Comparison of ENCODE assay signal across 10 mouse cellular contexts in the genomic region with DNA sequence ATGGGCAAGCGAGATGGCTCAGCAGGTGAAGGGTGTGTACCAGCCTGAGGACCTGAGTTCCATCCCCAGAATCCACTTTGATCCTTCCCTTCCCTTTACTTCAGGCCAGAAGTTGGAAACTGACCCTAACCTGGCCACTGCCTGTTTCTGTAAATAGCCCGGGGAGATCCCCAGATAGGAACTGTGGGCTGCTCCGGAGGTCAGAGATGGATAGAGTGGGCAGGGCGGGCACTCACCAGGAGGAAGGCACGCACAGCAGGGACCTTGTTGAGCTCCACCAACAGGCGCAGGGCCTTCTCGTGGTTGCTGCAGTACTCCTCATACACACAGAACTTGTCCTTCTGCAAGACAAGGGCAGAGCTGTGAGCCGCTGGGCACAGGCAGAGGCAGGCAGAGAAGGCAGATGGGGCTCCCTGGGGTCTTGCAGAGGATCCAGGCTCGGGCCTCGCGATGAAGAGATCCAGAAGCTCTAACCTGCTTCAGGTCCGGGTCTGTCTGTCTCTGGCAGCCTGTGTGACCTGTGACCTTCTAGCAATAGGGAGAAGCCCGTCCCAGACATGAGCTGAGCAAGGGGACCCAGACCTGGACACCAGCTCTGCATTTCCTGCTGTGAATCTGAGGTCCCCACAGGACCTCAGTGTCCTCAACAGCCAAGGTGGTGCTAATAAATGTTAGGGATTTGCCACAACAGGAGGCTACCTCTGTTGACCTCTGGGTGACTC.
DNase-seq lines count a peak whose midpoint lies in the region; ATAC-seq and TF ChIP-seq lines count a peak whose summit lies in the region.
"Had no signal": no experiment of that assay in that cellular context is flagged by ENCODE, and none has a peak within 500 bp of the region (broad histone marks: within the 10 kb centered on the region; RNA-seq: fewer than 3 reads in every experiment).

No protein-coding gene starts in this region.

- no peaks in the 10 kb centered on the region for H3K27me3 ChIP-seq in forebrain, embryonic 13.5 days
- no peaks in the 10 kb centered on the region for H3K27me3 ChIP-seq in forebrain, postnatal 0 days (ENCODE audit: insufficient read depth, low read length)
- no peaks in the 10 kb centered on the region for H3K27me3 ChIP-seq in heart, embryonic 15.5 days
- no peaks in the 10 kb centered on the region for H3K27me3 ChIP-seq in liver, embryonic 11.5 days (replicated peaks; ENCODE audit: control insufficient read depth, insufficient read depth, low read length)
- no peaks in the 10 kb centered on the region for H3K27me3 ChIP-seq in liver, embryonic 12.5 days (replicated peaks)
- H3K27me3 ChIP-seq in heart, postnatal 0 days (ENCODE audit: control insufficient read depth, insufficient read depth, low read length) = no peaks in the 10 kb centered on the region
- H3K27me3 ChIP-seq: limb, embryonic 13.5 days had no signal

- peaks cover 29% of the 10 kb centered on the region for H3K36me3 ChIP-seq in forebrain, embryonic 13.5 days (ENCODE audit: poor library complexity, severe bottlenecking)
- H3K36me3 ChIP-seq in forebrain, postnatal 0 days (ENCODE audit: insufficient read depth) = 0 out of 2 replicates have a peak, but pooled peaks cover 4% of the 10 kb centered on the region
- H3K36me3 ChIP-seq in heart, embryonic 15.5 days = no peaks in the 10 kb centered on the region
- peaks cover 2% of the 10 kb centered on the region; the same call in 1 of the 2 replicates for H3K36me3 ChIP-seq in liver, embryonic 11.5 days (ENCODE audit: control insufficient read depth, insufficient read depth, low read length)
- H3K36me3 ChIP-seq in liver, embryonic 12.5 days = peaks cover 53% of the 10 kb centered on the region
- no peaks in the 10 kb centered on the region for H3K36me3 ChIP-seq in heart, postnatal 0 days (replicated peaks; ENCODE audit: control insufficient read depth, insufficient read depth, low read length)

- no peak overlapping the region for H3K9ac ChIP-seq in forebrain, embryonic 13.5 days
- H3K9ac ChIP-seq in forebrain, postnatal 0 days = no peak overlapping the region
- H3K9ac ChIP-seq in heart, embryonic 15.5 days = no peak overlapping the region
- H3K9ac ChIP-seq in liver, embryonic 11.5 days (ENCODE audit: low read depth, low read length) = no peak overlapping the region
- H3K9ac ChIP-seq in liver, embryonic 12.5 days = no peak overlapping the region
- no peak overlapping the region for H3K9ac ChIP-seq in heart, postnatal 0 days (replicated peaks; ENCODE audit: low read depth, low read length)
- H3K9ac ChIP-seq: limb, embryonic 13.5 days had no signal

- 0 out of 2 replicates have a peak overlapping the region, but pooled peaks have one; percentile 6 for H3K27ac ChIP-seq in forebrain, embryonic 13.5 days
- no peak overlapping the region for H3K27ac ChIP-seq in forebrain, postnatal 0 days (ENCODE audit: low read depth, low read length)
- H3K27ac ChIP-seq in heart, embryonic 15.5 days = peak overlapping the region; percentile 50
- H3K27ac ChIP-seq in liver, embryonic 11.5 days (ENCODE audit: low read depth, low read length) = peak overlapping the region; percentile 28; the same call in 1 of the 2 replicates
- H3K27ac ChIP-seq in liver, embryonic 12.5 days = no peak overlapping the region
- peak overlapping the region; percentile 11; the same call in 1 of the 2 replicates for H3K27ac ChIP-seq in heart, postnatal 0 days (ENCODE audit: low read depth)
- H3K27ac ChIP-seq: limb, embryonic 13.5 days had no signal

- H3K4me3 ChIP-seq in forebrain, embryonic 13.5 days = no peak overlapping the region
- no peak overlapping the region for H3K4me3 ChIP-seq in forebrain, postnatal 0 days (ENCODE audit: low read depth, low read length)
- H3K4me3 ChIP-seq in heart, embryonic 15.5 days = no peak overlapping the region
- no peak overlapping the region for H3K4me3 ChIP-seq in liver, embryonic 11.5 days (ENCODE audit: low read depth, low read length)
- no peak overlapping the region for H3K4me3 ChIP-seq in liver, embryonic 12.5 days
- H3K4me3 ChIP-seq in heart, postnatal 0 days (ENCODE audit: low read depth, low read length) = no peak overlapping the region
- H3K4me3 ChIP-seq: limb, embryonic 13.5 days had no signal

- no peak for TF ChIP-seq CTCF in forebrain, postnatal 0 days (IDR thresholded peaks at IDR 0.05; ENCODE audit: low read depth)
- TF ChIP-seq CTCF in heart, postnatal 0 days (IDR thresholded peaks at IDR 0.05; ENCODE audit: low read depth) = no peak

- H3K9me3 ChIP-seq in forebrain, embryonic 13.5 days (replicated peaks) = no peaks in the 10 kb centered on the region
- H3K9me3 ChIP-seq in forebrain, postnatal 0 days (ENCODE audit: low read length) = no peaks in the 10 kb centered on the region
- no peaks in the 10 kb centered on the region for H3K9me3 ChIP-seq in heart, embryonic 15.5 days (replicated peaks)
- H3K9me3 ChIP-seq in liver, embryonic 11.5 days (ENCODE audit: control insufficient read depth, low read length) = no peaks in the 10 kb centered on the region
- no peaks in the 10 kb centered on the region for H3K9me3 ChIP-seq in liver, embryonic 12.5 days (replicated peaks)
- H3K9me3 ChIP-seq in heart, postnatal 0 days (replicated peaks; ENCODE audit: control insufficient read depth, low read length) = no peaks in the 10 kb centered on the region
- H3K9me3 ChIP-seq: limb, embryonic 13.5 days had no signal

- intact Hi-C loops in heart, postnatal 36 days (cut with DNase I) = no loop called here

- no peak for TF ChIP-seq EP300 in heart, postnatal 0 days (IDR thresholded peaks at IDR 0.05; ENCODE audit: low read depth)

- no peak overlapping the region for H3K4me2 ChIP-seq in forebrain, embryonic 13.5 days
- no peak overlapping the region for H3K4me2 ChIP-seq in forebrain, postnatal 0 days (ENCODE audit: low read depth)
- H3K4me2 ChIP-seq in heart, embryonic 15.5 days = no peak overlapping the region
- H3K4me2 ChIP-seq in liver, embryonic 11.5 days = no peak overlapping the region
- no peak overlapping the region for H3K4me2 ChIP-seq in liver, embryonic 12.5 days
- H3K4me2 ChIP-seq in heart, postnatal 0 days (ENCODE audit: low read depth, low read length) = no peak overlapping the region
- H3K4me2 ChIP-seq: limb, embryonic 13.5 days had no signal

- H3K4me1 ChIP-seq in forebrain, embryonic 13.5 days = peaks cover 29% of the 10 kb centered on the region
- H3K4me1 ChIP-seq in forebrain, postnatal 0 days (ENCODE audit: insufficient read depth) = no peaks in the 10 kb centered on the region; the same call in 1 of the 2 replicates
- H3K4me1 ChIP-seq in heart, embryonic 15.5 days (replicated peaks) = peaks cover 12% of the 10 kb centered on the region
- H3K4me1 ChIP-seq in liver, embryonic 11.5 days (replicated peaks; ENCODE audit: control insufficient read depth, insufficient read depth, low read length) = peaks cover 3% of the 10 kb centered on the region
- H3K4me1 ChIP-seq in liver, embryonic 12.5 days = peaks cover 12% of the 10 kb centered on the region; the same call in 1 of the 2 replicates
- no peaks in the 10 kb centered on the region for H3K4me1 ChIP-seq in heart, postnatal 0 days (ENCODE audit: control insufficient read depth, insufficient read depth)
- H3K4me1 ChIP-seq: limb, embryonic 13.5 days had no signal

- no peak for DNase-seq in forebrain, postnatal 0 days
- DNase-seq in heart, postnatal 36 days = no peak
- no peak for DNase-seq in liver, embryonic 11.5 days (ENCODE audit: low spot score)
- DNase-seq in heart, postnatal 0 days (ENCODE audit: low spot score) = no peak
- no peak for DNase-seq in urinary bladder, postnatal 36 days (ENCODE audit: low spot score in 2 of 2)
- DNase-seq: cerebellum, postnatal 25 days had no signal

- ATAC-seq in forebrain, embryonic 13.5 days = no peak
- no peak for ATAC-seq in forebrain, postnatal 0 days
- no peak for ATAC-seq in heart, embryonic 15.5 days (replicated peaks; ENCODE audit: insufficient number of reproducible peaks, insufficient read depth, low FRiP score, low read depth)
- no peak for ATAC-seq in liver, embryonic 11.5 days (replicated peaks; ENCODE audit: low FRiP score)
- no peak for ATAC-seq in liver, embryonic 12.5 days
- no peak for ATAC-seq in heart, postnatal 0 days (ENCODE audit: insufficient read depth, low read depth)

- 86% methylated on average over 13 of the region's 13 CpGs for WGBS in forebrain, embryonic 13.5 days
- WGBS in forebrain, postnatal 0 days = 91% methylated on average over 13 of the region's 13 CpGs
- WGBS in heart, embryonic 15.5 days = 63% methylated on average over 13 of the region's 13 CpGs
- WGBS in liver, embryonic 11.5 days = 66% methylated on average over 13 of the region's 13 CpGs
- WGBS in liver, embryonic 12.5 days (ENCODE audit: insufficient replicate concordance) = 66% methylated on average over 13 of the region's 13 CpGs
- WGBS in heart, postnatal 0 days = 58% methylated on average over 13 of the region's 13 CpGs

Comparison
In these comparisons a context has a peak if more than half of its experiments do, and no peak if none do; other contexts are left out.
1. H3K27ac ChIP-seq: peak in forebrain, embryonic 13.5 days (single experiment), heart, embryonic 15.5 days (single experiment), liver, embryonic 11.5 days (single experiment) and heart, postnatal 0 days (single experiment); none in forebrain, postnatal 0 days (single experiment) and liver, embryonic 12.5 days (single experiment).